Mouse (Mus musculus): ENCODE data around the gene Lmnb2. TPM values are rescaled to one million over a fixed set of nuclear protein-coding genes. Genes with fewer than 3 reads are reported as not detected.

The Lmnb2 gene
- polyA plus RNA-seq, 1 experiment from 2014 or later, result 27.5 TPM

GRCm38 (mm10) chr10:80939671-80940070 is 21.6 kb upstream of the Lmnb2 start:
- H3K9me3 ChIP-seq (replicated peaks; ENCODE audit: control insufficient read depth, low read length), result no peaks in the 10 kb centered on the region
- no peaks in the 10 kb centered on the region for H3K27me3 ChIP-seq (ENCODE audit: control insufficient read depth, insufficient read depth, low read length)
- ATAC-seq (replicated peaks; ENCODE audit: extremely low read depth, insufficient read depth, low FRiP score), result peak; percentile 33; the same call in 1 of the 2 replicates
- peak overlapping the region; percentile 75 for H3K4me2 ChIP-seq (ENCODE audit: low read depth, low read length)
- 3% methylated on average over 28 of the region's 28 CpGs for WGBS
- H3K36me3 ChIP-seq (ENCODE audit: control insufficient read depth, insufficient read depth), result no peaks in the 10 kb centered on the region
- peaks cover 73% of the 10 kb centered on the region for H3K4me1 ChIP-seq (ENCODE audit: control insufficient read depth, insufficient read depth, low read length)
- H3K27ac ChIP-seq (ENCODE audit: low read length), result peak overlapping the region; percentile 99
- peak overlapping the region; percentile 48 for H3K4me3 ChIP-seq (ENCODE audit: low read length)
- H3K9ac ChIP-seq (ENCODE audit: low read length), result peak overlapping the region; percentile 68

GRCm38 (mm10) chr10:80938831-80939550 is 20.9 kb upstream of the Lmnb2 start:
- H3K27ac ChIP-seq (ENCODE audit: low read length), result peak overlapping the region; percentile 99
- no peaks in the 10 kb centered on the region for H3K9me3 ChIP-seq (replicated peaks; ENCODE audit: control insufficient read depth, low read length)
- peak overlapping the region; percentile 48 for H3K4me3 ChIP-seq (ENCODE audit: low read length)
- H3K4me1 ChIP-seq (ENCODE audit: control insufficient read depth, insufficient read depth, low read length), result peaks cover 73% of the 10 kb centered on the region
- H3K27me3 ChIP-seq (ENCODE audit: control insufficient read depth, insufficient read depth, low read length), result no peaks in the 10 kb centered on the region
- H3K9ac ChIP-seq (ENCODE audit: low read length), result peak overlapping the region; percentile 68
- peak overlapping the region; percentile 75 for H3K4me2 ChIP-seq (ENCODE audit: low read depth, low read length)
- ATAC-seq (replicated peaks; ENCODE audit: extremely low read depth, insufficient read depth, low FRiP score), result no peak
- 11% methylated on average over 15 of the region's 15 CpGs for WGBS
- H3K36me3 ChIP-seq (ENCODE audit: control insufficient read depth, insufficient read depth), result no peaks in the 10 kb centered on the region

- Histone ChIP-seq H3K27ac (ENCODE audit: low read length) (peak overlapping the region; percentile 52), H3K9ac (ENCODE audit: low read length) (peak overlapping the region; percentile 21; the same call in 1 of the 2 replicates), H3K4me2 (ENCODE audit: low read depth, low read length) (peak overlapping the region; percentile 19; the same call in 1 of the 2 replicates), H3K9me3 (replicated peaks; ENCODE audit: control insufficient read depth, low read length) (no peaks in the 10 kb centered on the region), H3K4me1 (ENCODE audit: control insufficient read depth, insufficient read depth, low read length) (peaks cover 75% of the 10 kb centered on the region), H3K27me3 (ENCODE audit: control insufficient read depth, insufficient read depth, low read length) (no peaks in the 10 kb centered on the region), H3K36me3 (ENCODE audit: control insufficient read depth, insufficient read depth) (no peaks in the 10 kb centered on the region), H3K4me3 (ENCODE audit: low read length) (no peak overlapping the region)
- WGBS, result 16% methylated on average over 8 of the region's 8 CpGs
- no peak for ATAC-seq (replicated peaks; ENCODE audit: extremely low read depth, insufficient read depth, low FRiP score)
These were observed 19.6 kb upstream of the Lmnb2 start for GRCm38 (mm10) chr10:80937646-80938045.

- Histone ChIP-seq H3K4me2 (ENCODE audit: low read depth, low read length) (peak overlapping the region; percentile 76), H3K9ac (ENCODE audit: low read length) (no peak overlapping the region), H3K9me3 (replicated peaks; ENCODE audit: control insufficient read depth, low read length) (no peaks in the 10 kb centered on the region), H3K36me3 (ENCODE audit: control insufficient read depth, insufficient read depth) (no peaks in the 10 kb centered on the region), H3K27me3 (ENCODE audit: control insufficient read depth, insufficient read depth, low read length) (no peaks in the 10 kb centered on the region), H3K4me3 (ENCODE audit: low read length) (peak overlapping the region; percentile 51), H3K27ac (ENCODE audit: low read length) (peak overlapping the region; percentile 52; the same call in 1 of the 2 replicates), H3K4me1 (ENCODE audit: control insufficient read depth, insufficient read depth, low read length) (peaks cover 79% of the 10 kb centered on the region)
- no peak for ATAC-seq (replicated peaks; ENCODE audit: extremely low read depth, insufficient read depth, low FRiP score)
- WGBS, result 10% methylated on average over 6 of the region's 6 CpGs
These were observed 18.7 kb upstream of the Lmnb2 start for GRCm38 (mm10) chr10:80936810-80937164.

GRCm38 (mm10) chr10:80936135-80936809 is 18.2 kb upstream of the Lmnb2 start:
- H3K4me3 ChIP-seq (ENCODE audit: low read length), result peak overlapping the region; percentile 51
- no peaks in the 10 kb centered on the region for H3K27me3 ChIP-seq (ENCODE audit: control insufficient read depth, insufficient read depth, low read length)
- H3K9me3 ChIP-seq (replicated peaks; ENCODE audit: control insufficient read depth, low read length), result no peaks in the 10 kb centered on the region
- peak; percentile 33 for ATAC-seq (replicated peaks; ENCODE audit: extremely low read depth, insufficient read depth, low FRiP score)
- no peaks in the 10 kb centered on the region for H3K36me3 ChIP-seq (ENCODE audit: control insufficient read depth, insufficient read depth)
- peak overlapping the region; percentile 77 for H3K9ac ChIP-seq (ENCODE audit: low read length)
- peaks cover 79% of the 10 kb centered on the region for H3K4me1 ChIP-seq (ENCODE audit: control insufficient read depth, insufficient read depth, low read length)
- H3K27ac ChIP-seq (ENCODE audit: low read length), result peak overlapping the region; percentile 77
- peak overlapping the region; percentile 76 for H3K4me2 ChIP-seq (ENCODE audit: low read depth, low read length)
- 2% methylated on average over 37 of the region's 37 CpGs for WGBS

GRCm38 (mm10) chr10:80935698-80936097 is 17.7 kb upstream of the Lmnb2 start:
- no peak for ATAC-seq (replicated peaks; ENCODE audit: extremely low read depth, insufficient read depth, low FRiP score)
- 10% methylated on average over 17 of the region's 17 CpGs for WGBS
- Histone ChIP-seq H3K36me3 (ENCODE audit: control insufficient read depth, insufficient read depth) (no peaks in the 10 kb centered on the region), H3K9me3 (replicated peaks; ENCODE audit: control insufficient read depth, low read length) (no peaks in the 10 kb centered on the region), H3K4me3 (ENCODE audit: low read length) (peak overlapping the region; percentile 51), H3K4me1 (ENCODE audit: control insufficient read depth, insufficient read depth, low read length) (peaks cover 75% of the 10 kb centered on the region), H3K9ac (ENCODE audit: low read length) (peak overlapping the region; percentile 77), H3K4me2 (ENCODE audit: low read depth, low read length) (peak overlapping the region; percentile 76), H3K27me3 (ENCODE audit: control insufficient read depth, insufficient read depth, low read length) (no peaks in the 10 kb centered on the region), H3K27ac (ENCODE audit: low read length) (peak overlapping the region; percentile 77)

GRCm38 (mm10) chr10:80935241-80935640 is 17.2 kb upstream of the Lmnb2 start:
- H3K4me3 ChIP-seq (ENCODE audit: low read length), result no peak overlapping the region
- ATAC-seq (replicated peaks; ENCODE audit: extremely low read depth, insufficient read depth, low FRiP score), result no peak
- no peaks in the 10 kb centered on the region for H3K36me3 ChIP-seq (ENCODE audit: control insufficient read depth, insufficient read depth)
- H3K4me1 ChIP-seq (ENCODE audit: control insufficient read depth, insufficient read depth, low read length), result peaks cover 70% of the 10 kb centered on the region
- H3K9ac ChIP-seq (ENCODE audit: low read length), result no peak overlapping the region
- H3K9me3 ChIP-seq (replicated peaks; ENCODE audit: control insufficient read depth, low read length), result no peaks in the 10 kb centered on the region
- no peak overlapping the region for H3K4me2 ChIP-seq (ENCODE audit: low read depth, low read length)
- peak overlapping the region; percentile 22 for H3K27ac ChIP-seq (ENCODE audit: low read length)
- H3K27me3 ChIP-seq (ENCODE audit: control insufficient read depth, insufficient read depth, low read length), result no peaks in the 10 kb centered on the region
- WGBS, result 38% methylated on average over 3 of the region's 3 CpGs

GRCm38 (mm10) chr10:80934136-80934985 is 16.3 kb upstream of the Lmnb2 start:
- H3K4me2 ChIP-seq (ENCODE audit: low read depth, low read length), result no peak overlapping the region
- WGBS, result 57% methylated on average over 14 of the region's 14 CpGs
- ATAC-seq (replicated peaks; ENCODE audit: extremely low read depth, insufficient read depth, low FRiP score), result no peak
- H3K9ac ChIP-seq (ENCODE audit: low read length), result no peak overlapping the region
- H3K9me3 ChIP-seq (replicated peaks; ENCODE audit: control insufficient read depth, low read length), result no peaks in the 10 kb centered on the region
- H3K4me1 ChIP-seq (ENCODE audit: control insufficient read depth, insufficient read depth, low read length), result peaks cover 65% of the 10 kb centered on the region
- H3K4me3 ChIP-seq (ENCODE audit: low read length), result no peak overlapping the region
- H3K27ac ChIP-seq (ENCODE audit: low read length), result no peak overlapping the region; the same call in 1 of the 2 replicates
- H3K36me3 ChIP-seq (ENCODE audit: control insufficient read depth, insufficient read depth), result no peaks in the 10 kb centered on the region
- no peaks in the 10 kb centered on the region for H3K27me3 ChIP-seq (ENCODE audit: control insufficient read depth, insufficient read depth, low read length)
